Mouse (Mus musculus): Measurements from ENCODE around the gene Sf3b3. TPM values are rescaled to one million over a fixed set of nuclear protein-coding genes. Genes with fewer than 3 reads are reported as not detected.
"Not testable (repeated sequence)": the region's sequence is repeated elsewhere in the genome, so short reads cannot be mapped to it uniquely, and the experiment has no call there.

Gene Sf3b3
- total RNA-seq, 2 experiments from 2014 or later = 36.7 to 37.5 TPM

GRCm38 (mm10) chr8:110808495-110809472 lies 37.8 kb downstream of the Sf3b3 start:
- DNase-seq = peak; percentile 53 to 57

GRCm38 (mm10) chr8:110806146-110806545 lies 40.4 kb downstream of the Sf3b3 start:
- DNase-seq = no peak

GRCm38 (mm10) chr8:110805669-110806068 lies 40.9 kb downstream of the Sf3b3 start, which contains the start of gene Il34:
Il34 (minus strand) TSS chr8:110805924.
- DNase-seq = no peak

GRCm38 (mm10) chr8:110804825-110805514 lies 41.6 kb downstream of the Sf3b3 start:
- no peak for DNase-seq

- DNase-seq = no peak
These were observed 42.7 kb downstream of the Sf3b3 start for GRCm38 (mm10) chr8:110803856-110804255.

- DNase-seq = no peak
These were observed 43.6 kb downstream of the Sf3b3 start for GRCm38 (mm10) chr8:110802988-110803387.

GRCm38 (mm10) chr8:110797086-110797485 lies 49.5 kb downstream of the Sf3b3 start:
- no peak for DNase-seq

GRCm38 (mm10) chr8:110794363-110794965 lies 52.1 kb downstream of the Sf3b3 start:
- DNase-seq = no peak

- no peak for DNase-seq
These were observed 52.7 kb downstream of the Sf3b3 start for GRCm38 (mm10) chr8:110793936-110794335.

- no peak for DNase-seq
These were observed 53.1 kb downstream of the Sf3b3 start for GRCm38 (mm10) chr8:110793511-110793910.

- DNase-seq = no peak
These were observed 53.9 kb downstream of the Sf3b3 start for GRCm38 (mm10) chr8:110792574-110793200.

- peak in 1 of 2 experiments; percentile 35 for DNase-seq
These were observed 55.4 kb downstream of the Sf3b3 start for GRCm38 (mm10) chr8:110791164-110791563.

GRCm38 (mm10) chr8:110790270-110790669 lies 56.3 kb downstream of the Sf3b3 start:
- no peak for DNase-seq

GRCm38 (mm10) chr8:110789571-110789970 lies 57.0 kb downstream of the Sf3b3 start:
- DNase-seq = no peak

GRCm38 (mm10) chr8:110788981-110789380 lies 57.6 kb downstream of the Sf3b3 start:
- no peak for DNase-seq

GRCm38 (mm10) chr8:110787411-110787954 lies 59.1 kb downstream of the Sf3b3 start:
- no peak for DNase-seq

GRCm38 (mm10) chr8:110786934-110787333 lies 59.7 kb downstream of the Sf3b3 start:
- no peak for DNase-seq

- not testable (repeated sequence) for DNase-seq
These were observed 60.1 kb downstream of the Sf3b3 start for GRCm38 (mm10) chr8:110786501-110786900.

GRCm38 (mm10) chr8:110785366-110785765 lies 61.2 kb downstream of the Sf3b3 start:
- DNase-seq = no peak

- no peak for DNase-seq
These were observed 66.5 kb downstream of the Sf3b3 start for GRCm38 (mm10) chr8:110779924-110780718.

- DNase-seq = no peak
These were observed 70.3 kb downstream of the Sf3b3 start for GRCm38 (mm10) chr8:110776335-110776734.
